Mouse (Mus musculus) neutrophil, adult 65 days (primary cell): Measurements from ENCODE around the gene Zmym3. TPM values are rescaled to one million over a fixed set of nuclear protein-coding genes. Genes with fewer than 3 reads are reported as not detected.

Experiments used
- total RNA-seq: library from RNA; stranded (reverse); gene quantifications from 2 replicates; pipeline ENCODE4 v1.2.4, GENCODE M21; 2023

Zmym3 gene
- total RNA-seq: 11.6 and 21.1 TPM in 2 replicates

DNA sequence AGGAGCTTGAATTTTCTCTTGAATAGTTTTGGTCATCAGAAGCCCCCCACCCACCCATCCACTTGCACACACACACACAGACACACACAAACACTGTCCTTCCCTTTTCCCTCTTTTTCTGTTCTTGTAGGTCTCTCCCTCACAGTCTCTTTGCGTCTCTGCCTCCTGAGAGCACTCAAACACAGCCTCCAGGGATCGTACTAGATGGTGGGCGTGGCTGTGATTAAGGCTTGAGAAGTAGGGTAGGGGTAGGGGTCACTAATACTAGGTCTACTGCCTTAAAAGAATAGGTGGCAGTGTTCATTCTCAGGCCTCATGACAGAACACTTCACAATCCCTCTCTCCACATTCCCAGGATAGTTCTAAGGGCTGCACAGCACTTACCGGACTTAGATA is at the start of gene Zmym3:
Gene Zmym3, minus strand, starts transcription at position 150 of the 396 bp plus-strand sequence.

DNA sequence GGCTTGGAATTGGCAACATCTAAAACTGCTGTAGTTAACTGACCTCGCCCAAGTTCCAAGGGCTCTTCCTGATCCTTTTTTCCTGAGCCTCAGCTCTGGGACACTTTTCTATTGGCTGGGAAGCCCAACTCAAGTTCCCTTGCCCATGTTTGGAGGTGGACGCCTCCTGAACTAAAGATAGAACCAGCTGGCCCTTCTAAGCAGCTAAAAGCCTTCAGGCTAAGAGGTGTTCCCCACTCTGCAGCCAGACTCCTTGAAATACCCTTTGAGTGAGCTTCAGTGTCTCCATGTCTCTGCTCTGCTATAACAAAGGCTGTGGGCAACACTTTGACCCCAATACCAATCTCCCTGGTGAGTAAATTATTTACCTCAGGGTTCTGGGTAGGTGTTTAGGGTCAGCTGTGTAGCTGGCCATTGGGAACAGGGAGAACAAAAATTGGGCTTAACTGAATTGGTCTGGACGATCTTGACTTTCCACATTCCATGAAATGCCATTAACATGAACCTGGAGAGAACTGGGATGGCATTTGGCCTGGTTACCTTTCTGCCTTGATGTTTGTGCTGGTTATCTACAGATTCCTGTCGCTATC is 28.3 kb upstream of the Zmym3 start, which contains the start of gene Itgb1bp2:
Gene Itgb1bp2, plus strand, starts transcription at position 203 of the 590 bp plus-strand sequence.

DNA sequence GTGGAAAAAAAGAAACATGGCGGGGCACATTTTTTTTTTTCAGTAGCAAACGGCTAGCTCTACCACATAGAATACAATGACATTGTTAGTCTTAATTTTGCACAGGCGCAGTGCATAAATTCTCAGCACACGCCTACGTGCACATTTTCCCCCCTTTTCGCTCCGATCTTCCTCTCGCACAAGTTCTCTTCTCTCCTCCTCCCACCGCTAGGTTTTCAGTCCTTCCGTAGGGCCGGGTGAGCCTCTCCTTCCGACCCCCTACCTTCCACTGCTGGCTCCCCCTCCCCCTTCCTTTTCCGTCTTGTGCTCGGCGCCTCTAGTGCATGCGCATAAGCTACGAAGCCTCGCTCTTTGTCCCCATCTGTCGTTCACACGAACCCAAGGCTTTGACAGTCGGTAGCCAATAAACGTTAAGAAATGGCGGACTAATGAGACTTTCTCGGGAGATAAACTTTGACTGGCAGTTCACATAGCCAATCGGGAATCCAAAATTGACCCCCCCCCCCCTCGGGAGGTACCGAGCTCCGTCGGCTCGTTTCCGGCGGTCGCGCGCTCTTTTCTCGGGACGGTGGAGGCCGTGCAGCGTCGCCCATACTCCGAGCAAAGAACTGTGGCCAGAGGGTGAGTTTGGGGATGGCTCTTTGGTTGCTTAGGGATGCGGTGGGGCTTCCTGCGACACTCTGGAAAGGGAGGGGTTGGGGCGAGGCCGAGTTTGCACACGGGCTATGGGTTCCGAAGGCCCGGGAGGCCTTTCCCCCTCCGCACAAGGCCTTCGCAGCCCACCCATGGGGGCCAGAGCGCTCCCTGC is 8.7 kb upstream of the Zmym3 start, which contains the start of gene Nono:
Gene Nono, plus strand, starts transcription at position 177 of the 808 bp plus-strand sequence.

DNA sequence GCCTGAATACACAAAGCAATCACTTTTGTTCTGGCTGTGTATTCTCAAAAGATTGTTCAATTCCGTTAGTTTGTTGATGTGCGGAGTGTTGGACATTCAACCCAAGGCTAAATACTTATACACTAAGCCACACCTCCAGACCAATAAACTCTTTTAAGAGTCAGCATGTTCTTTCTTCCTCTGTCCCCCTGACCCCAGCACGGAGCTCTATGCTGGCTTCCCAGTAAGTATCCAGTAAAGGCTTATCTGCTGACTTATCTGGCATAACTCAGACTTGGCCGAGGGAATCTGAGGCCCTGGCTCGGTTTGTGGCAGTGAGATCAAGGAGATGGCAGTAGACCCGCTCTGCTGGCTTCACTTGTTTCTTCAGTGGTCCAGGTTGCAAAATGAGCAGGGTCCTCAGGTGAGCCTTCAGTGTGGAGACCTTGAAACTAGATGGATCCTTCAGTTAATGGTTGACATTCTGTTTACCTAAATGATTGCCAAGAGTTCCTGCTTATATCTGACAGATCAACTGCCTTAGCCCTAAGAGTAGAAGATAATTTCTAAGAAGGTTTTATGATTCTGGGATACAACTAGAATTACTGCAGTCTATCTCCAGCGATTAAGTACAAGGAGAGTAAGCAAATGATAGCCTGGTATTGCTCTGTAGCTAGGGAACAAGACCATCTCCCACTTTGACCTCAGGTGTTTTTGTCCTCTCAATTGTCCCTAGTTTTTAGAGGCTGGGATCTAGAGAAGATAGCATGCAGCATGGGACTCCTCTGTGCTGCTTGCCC is 44.3 kb downstream of the Zmym3 start, which contains the start of gene Gjb1:
Gene Gjb1, plus strand, starts transcription at position 189 of the 779 bp plus-strand sequence.

Other genes starting within 250 kb of the Zmym3 start
- 33.0 and 37.9 TPM in 2 replicates for gene Snx12, start 198.3 kb downstream of the Zmym3 start, total RNA-seq
- gene Foxo4, start 166.3 kb downstream of the Zmym3 start, total RNA-seq: 21.4 and 28.5 TPM in 2 replicates
- gene Gm614, start 156.9 kb downstream of the Zmym3 start, total RNA-seq: 8.1 and 8.9 TPM in 2 replicates
- gene Il2rg, start 152.6 kb downstream of the Zmym3 start, total RNA-seq: 40.3 and 49.8 TPM in 2 replicates
- not detected in 2 replicates for gene Gm20489, start 151.8 kb downstream of the Zmym3 start, total RNA-seq
- 56.6 and 59.5 TPM in 2 replicates for gene Med12, start 146.8 kb downstream of the Zmym3 start, total RNA-seq
- 0.09 TPM in 1 of 2 replicates, not detected in the other for gene Nlgn3, start 121.7 kb downstream of the Zmym3 start, total RNA-seq
- not detected in 2 replicates for gene Gjb1, start 44.5 kb downstream of the Zmym3 start, total RNA-seq
- gene Nono, start 8.5 kb upstream of the Zmym3 start, total RNA-seq: 128 and 131 TPM in 2 replicates
- 0.29 TPM in 1 of 2 replicates, not detected in the other for gene Itgb1bp2, start 28.2 kb upstream of the Zmym3 start, total RNA-seq
- gene Taf1, start 111.9 kb upstream of the Zmym3 start, total RNA-seq: 28.4 and 42.5 TPM in 2 replicates
- gene Ogt, start 219.2 kb upstream of the Zmym3 start, total RNA-seq: 195 and 273 TPM in 2 replicates